Mouse (Mus musculus): ENCODE measurements at regions not wholly inside any gene's neighbourhood (a gene's known extent, or its start where the extent isn't known, plus 50 kb on each side); places are given as distances from the start of the nearest gene placed in this dataset.

DNA sequence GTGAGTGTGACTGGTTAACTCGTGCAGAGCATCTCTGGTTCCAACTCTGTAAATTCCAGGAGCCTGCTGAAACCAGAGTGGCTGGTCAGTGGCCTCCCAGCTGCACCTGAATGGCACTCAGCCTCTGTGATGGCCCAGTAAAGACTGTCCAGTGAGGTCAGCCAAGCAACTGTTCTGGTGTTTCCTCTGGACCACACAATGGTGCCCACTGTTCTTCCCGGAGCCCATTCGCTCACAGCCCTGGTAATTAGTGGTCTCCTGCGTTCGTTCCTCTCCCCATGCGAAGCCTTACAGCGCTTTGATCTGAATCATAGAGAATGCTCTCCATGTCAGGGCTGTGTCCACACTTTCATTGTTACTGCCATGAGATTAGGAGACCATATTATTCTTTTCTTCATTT is 75.5 kb downstream of the Enkur start:
- no peak for DNase-seq

- no peak for DNase-seq
These were observed 78.6 kb downstream of the Enkur start for GRCm38 (mm10) chr2:21126531-21126930.

- no peak for DNase-seq
These were observed 82.7 kb downstream of the Enkur start for GRCm38 (mm10) chr2:21122421-21122820.

DNA sequence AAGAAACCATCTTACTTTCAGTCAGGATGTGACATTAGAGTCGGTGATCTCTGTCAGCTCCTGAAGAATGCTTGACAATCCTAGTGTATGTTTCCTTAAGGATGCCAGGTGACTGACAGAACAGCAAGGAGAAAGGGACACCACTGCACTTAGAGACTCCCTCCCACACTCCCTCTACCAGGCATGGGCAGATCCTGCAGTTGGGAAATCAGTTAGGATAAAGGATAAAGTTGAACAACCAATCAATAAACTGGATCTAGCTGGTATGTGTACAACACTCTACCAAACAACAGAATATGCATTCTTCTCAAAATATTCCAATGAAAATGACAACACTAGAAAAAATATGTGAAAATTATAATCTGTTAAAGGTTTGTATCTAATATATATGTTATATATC is 83.5 kb downstream of the Enkur start:
- DNase-seq, result no peak

DNA sequence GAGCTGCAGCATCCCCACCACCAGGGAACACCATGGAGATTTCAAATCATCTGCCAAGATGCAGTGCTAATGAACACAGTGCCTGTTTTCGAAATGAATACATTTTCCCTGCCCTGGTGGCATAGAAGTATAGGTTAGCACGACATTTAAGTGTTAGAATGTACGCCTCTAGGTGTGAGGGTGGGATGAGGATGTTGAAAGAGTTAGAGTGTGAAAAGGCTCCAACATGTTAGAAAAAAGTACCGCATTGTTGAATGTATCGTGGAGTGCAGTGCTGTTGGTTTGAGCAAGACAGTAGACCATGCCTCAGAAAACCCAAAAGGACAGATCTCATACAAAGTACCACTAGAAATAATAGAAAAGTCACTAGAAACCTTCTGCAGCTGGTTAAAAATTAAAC is 88.3 kb downstream of the Enkur start:
- DNase-seq, result no peak

GRCm38 (mm10) chr2:21111527-21111926 is 93.6 kb downstream of the Enkur start:
- DNase-seq, result no peak

DNA sequence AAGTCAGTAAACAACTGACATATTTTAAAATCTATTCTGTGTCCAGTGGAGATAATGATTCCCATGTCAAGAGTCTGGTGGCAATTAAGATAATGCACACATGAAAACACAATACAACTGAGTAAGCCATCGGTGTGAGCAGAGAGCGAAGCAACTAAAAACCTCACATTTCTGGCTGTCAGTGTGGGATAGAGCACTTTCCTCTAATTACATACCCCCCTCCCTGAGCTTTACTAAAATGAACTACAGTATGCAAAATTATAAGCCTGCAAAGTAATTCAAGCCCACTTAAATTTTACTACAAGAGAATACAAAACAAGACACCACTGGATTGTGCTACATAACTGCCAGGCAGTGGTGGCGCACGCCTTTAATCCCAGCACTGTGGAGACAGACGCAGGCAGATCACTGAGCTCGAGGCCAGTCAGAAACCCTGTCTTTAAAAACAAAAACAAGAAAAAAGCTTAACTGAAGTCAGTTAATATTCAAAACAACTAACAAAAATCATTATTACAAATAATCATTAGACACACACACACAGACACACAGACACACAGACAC is 104.8 kb downstream of the Enkur start:
- no peak for DNase-seq

DNA sequence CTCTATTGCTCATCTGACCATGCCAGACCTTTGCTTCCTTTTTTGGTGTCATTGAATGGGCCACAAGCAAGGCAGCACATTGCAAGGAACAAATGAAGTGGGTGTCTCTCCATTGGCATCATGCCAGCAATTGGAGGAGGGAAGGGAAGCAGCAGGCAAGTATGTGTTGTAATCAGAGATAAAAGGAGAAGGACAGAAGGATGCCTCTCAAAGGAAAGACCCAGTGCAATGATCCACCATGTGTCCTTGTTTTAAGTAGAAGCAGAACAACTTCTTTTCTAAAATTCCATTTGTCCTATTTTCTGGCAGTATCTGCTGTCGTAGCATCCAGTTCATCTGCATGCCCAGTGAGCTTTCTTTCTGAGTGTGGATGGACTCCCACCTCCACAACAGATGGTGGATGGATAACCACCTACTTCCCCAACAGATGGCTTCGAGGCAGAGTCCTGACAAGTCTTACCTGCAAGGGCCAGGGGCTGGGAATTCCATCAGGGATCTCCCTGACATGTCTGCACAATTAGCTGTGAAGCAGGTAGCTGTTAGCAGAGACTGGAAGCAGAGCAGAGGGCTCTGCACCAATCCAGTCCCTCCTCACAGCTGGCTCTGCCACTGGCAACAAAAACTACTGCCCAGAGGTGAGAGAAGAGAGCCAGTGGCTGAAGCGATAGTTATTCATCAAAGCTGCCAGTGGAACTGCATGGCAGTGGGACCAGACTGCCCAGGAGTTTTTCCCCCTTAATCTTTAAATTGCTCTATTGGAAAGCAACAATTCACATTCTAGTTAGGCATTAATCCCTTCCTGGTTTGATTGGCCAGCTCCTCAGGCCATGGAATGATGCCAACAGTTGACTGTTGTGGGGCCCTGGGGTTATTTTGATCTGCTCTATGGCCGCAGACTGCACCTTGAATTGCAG is 113.8 kb downstream of the Enkur start:
- peak; percentile 23 for DNase-seq

DNA sequence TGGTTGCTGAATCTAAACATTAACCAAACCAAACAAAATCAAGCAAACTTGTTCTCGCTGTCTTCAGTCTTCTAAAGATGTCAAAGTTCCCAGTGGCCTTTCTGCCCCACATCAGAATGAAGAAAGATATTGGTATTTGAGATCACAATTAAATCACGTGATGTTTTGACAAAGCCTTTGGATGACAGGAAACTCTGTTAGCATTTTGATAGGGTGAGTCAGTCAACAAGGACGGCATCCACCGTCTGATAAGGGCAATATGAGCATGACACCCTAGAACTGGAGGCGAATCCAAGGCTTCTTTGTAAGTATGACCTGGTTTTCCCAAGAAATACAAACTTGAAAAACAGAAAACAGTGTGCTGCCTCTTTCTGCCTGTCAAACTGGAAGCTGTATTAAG is 116.8 kb upstream of the Arhgap21 start:
- no peak for DNase-seq

- DNase-seq, result peak; percentile 28
These were observed 98.7 kb upstream of the Arhgap21 start for GRCm38 (mm10) chr2:21067292-21067850.

- DNase-seq, result peak; percentile 29
These were observed 91.6 kb upstream of the Arhgap21 start for GRCm38 (mm10) chr2:21060347-21060650.

DNA sequence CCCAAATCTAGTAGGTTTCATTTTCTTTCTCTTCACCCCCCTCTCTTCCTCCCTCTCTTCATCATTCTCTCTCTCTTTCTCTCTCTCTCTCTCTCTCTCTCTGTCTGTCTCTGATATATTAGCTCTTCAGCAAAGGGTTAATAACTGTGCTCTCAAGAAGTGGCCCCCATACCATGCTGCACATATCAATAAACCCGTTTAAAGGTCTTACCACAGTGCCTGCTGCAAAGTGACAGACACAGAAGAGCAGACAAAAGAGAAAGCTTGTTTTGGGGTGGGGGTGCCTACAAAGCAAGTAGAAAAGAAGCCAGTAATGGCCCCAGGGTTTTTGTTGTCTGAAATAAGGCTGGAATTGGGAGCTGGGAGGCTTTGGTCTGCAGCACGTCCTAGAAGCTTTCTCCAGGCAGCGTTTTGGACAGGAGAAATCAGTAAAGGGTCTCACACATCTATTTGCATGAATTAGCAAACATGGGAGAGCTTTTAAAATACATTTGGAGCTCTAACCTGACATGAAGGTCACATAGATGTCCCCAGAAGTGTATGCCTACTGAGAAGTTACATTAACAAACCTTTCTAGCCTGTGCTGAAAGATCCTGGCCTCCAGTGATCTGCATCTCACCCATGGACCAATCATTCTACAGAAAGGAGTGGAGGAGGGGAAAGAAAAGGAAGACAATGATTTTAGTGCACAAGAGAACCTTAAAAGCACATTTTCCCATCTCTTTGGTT is 91.1 kb upstream of the Arhgap21 start:
- DNase-seq, result no peak

GRCm38 (mm10) chr2:21058940-21059339 is 90.3 kb upstream of the Arhgap21 start:
- no peak for DNase-seq

DNA sequence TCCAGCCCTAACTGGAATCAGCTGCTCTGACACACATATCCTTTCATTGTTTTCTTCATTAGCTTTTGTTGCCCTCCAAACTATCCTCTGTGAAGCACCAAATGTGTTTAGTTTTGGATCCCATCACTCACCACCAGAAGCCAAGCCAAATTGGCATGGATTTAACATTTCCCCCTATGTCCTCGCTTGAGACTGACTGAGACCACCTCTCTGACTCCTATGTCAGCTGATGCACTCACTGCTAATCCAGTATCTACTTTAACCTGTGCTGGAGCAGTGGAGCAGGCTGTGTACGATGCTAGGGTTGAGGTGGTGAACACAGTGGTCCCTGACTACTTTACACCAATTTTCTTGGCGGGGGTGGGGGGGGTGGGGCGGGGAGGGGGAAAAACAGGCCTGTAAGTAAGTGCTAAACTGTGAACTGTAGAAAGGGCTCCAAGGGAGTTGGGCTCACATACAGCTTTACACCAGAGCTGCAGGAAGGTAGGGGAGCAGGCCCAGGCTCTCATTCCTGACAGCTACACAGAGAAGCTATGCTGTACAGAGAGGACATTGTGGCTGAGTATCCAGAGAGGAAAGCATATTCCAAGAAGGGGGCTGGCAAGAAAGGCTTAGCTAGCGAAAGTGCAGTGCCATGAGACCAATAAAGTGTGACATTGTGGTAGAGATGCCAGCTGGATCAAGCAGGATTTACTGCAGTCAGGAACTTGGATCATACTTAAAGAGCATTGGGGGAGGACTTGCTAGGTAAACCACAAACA is 87.9 kb upstream of the Arhgap21 start:
- no peak for DNase-seq

GRCm38 (mm10) chr2:21055416-21055815 is 86.7 kb upstream of the Arhgap21 start:
- no peak for DNase-seq

DNA sequence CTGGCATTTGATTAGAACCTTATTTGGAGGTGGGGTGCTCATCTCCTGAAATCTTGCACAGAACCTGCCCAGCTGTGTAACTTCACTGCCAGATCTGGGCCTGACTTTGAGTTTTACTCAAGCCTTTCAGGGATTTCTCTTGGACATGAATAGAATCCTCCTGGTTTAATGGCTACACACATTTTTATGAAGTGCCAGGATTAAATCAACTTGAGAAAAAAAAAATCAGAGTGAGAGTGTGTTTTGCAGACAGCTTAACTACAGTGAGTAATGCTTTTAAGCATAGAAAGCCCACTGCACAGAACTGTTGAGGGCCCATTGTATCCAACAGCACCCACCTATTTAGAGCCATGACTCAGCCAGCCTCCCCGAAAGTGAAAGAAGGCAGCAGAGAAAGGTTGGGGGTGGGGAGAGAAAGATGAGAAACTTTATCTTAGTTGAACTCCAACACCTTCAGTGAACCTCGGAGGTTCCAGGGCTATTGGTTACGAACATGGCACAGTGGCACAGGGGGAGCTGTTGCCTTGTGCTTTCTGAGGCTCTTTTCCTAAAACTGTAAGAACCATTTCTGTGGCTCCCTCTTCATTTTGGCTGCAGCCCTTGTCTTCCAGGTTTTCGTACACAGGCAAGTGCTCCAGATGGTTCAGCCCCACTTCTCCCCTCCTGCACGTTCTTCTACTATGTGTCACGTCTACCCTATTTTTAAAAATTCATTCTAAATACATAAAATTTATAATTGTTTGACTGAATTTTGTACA is 85.8 kb upstream of the Arhgap21 start:
- DNase-seq, result peak; percentile 48

GRCm38 (mm10) chr2:21053596-21053995 is 84.9 kb upstream of the Arhgap21 start:
- peak; percentile 50 for DNase-seq

DNA sequence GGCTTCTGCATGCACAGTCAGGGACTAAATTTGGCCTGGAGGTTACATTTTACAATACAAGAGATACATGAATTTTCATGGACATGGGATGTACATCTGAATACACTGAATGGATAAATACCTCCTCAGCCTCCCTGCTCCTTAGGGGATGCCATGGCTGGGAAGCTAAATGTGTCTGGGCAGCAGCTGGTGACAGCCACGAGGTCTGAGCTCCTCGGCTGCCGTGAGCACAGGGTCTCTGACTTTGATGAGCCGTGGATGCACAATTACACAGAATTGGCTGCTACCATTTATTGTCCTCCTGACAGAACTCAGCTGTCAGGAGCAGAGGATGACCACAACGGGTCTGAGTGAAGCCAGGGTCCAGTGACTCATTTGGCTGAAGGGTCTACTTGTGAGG is 80.3 kb upstream of the Arhgap21 start:
- no peak for DNase-seq

GRCm38 (mm10) chr2:21048226-21048625 is 79.5 kb upstream of the Arhgap21 start:
- no peak for DNase-seq

DNA sequence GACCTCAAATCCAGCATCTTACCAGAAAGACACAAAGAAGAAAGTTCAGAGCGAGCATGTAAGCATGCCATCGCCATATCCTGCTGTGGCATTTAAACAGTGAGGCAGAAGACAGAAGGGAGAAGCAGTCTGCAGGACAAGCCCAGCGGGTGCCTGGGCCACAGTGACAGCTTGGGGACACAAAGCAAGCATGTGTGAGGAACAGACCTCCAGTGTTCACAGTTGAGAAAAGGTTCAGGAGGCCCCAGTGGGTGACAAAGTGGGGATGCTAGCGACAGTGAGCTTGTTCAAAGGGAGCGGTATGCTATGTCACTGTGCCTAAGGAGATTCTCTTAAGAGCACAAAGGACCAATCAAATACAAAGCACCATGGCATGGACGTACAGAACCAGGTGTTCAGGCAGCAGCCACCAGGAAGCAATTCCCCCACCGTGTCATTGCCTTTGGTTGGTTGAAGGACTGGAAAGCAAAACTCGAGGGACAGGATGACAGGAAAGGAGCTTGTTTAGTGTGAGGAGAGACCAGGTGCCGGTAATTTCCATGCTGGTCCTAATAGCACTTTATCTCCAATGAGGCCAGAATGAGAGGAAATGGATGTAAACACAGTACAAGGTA is 77.9 kb upstream of the Arhgap21 start:
- no peak for DNase-seq

- no peak for DNase-seq
These were observed 76.1 kb upstream of the Arhgap21 start for GRCm38 (mm10) chr2:21044781-21045180.

- no peak for DNase-seq
These were observed 75.3 kb upstream of the Arhgap21 start for GRCm38 (mm10) chr2:21044007-21044406.
